ENCODE assay signal across 19 mouse cellular contexts in genomic region chr16:44501783-44502182, GRCm38 (mm10). TPM values are rescaled to one million over a fixed set of nuclear protein-coding genes. Genes with fewer than 3 reads are reported as not detected.
DNase-seq lines count a peak whose midpoint lies in the region; ATAC-seq and TF ChIP-seq lines count a peak whose summit lies in the region.
"Had no signal": no experiment of that assay in that cellular context is flagged by ENCODE, and none has a peak within 500 bp of the region (broad histone marks: within the 10 kb centered on the region; RNA-seq: fewer than 3 reads in every experiment).

No protein-coding gene starts in this region.

- H3K4me3 ChIP-seq in limb, embryonic 15.5 days = no peak overlapping the region
- no peak overlapping the region for H3K4me3 ChIP-seq in limb, embryonic 10.5 days
- H3K4me3 ChIP-seq in midbrain, embryonic 13.5 days (replicated peaks) = no peak overlapping the region
- no peak overlapping the region for H3K4me3 ChIP-seq in midbrain, embryonic 15.5 days
- peak overlapping the region; percentile 35; the same call in 1 of the 2 replicates for H3K4me3 ChIP-seq in E14TG2a.4 (replicated peaks; ENCODE audit: low read length)
- H3K4me3 ChIP-seq: embryonic facial prominence, embryonic 10.5 days; embryonic facial prominence, embryonic 12.5 days; forebrain, embryonic 13.5 days; forebrain, embryonic 15.5 days had no signal

- no peak overlapping the region for H3K9ac ChIP-seq in limb, embryonic 15.5 days
- H3K9ac ChIP-seq in midbrain, embryonic 13.5 days (replicated peaks) = no peak overlapping the region
- H3K9ac ChIP-seq in midbrain, embryonic 15.5 days = no peak overlapping the region
- H3K9ac ChIP-seq: embryonic facial prominence, embryonic 12.5 days; forebrain, embryonic 13.5 days; forebrain, embryonic 15.5 days; forebrain, postnatal 0 days had no signal

- peak; percentile 70 for ATAC-seq in frontal cortex, adult (ENCODE audit: low TSS enrichment)
- ATAC-seq in limb, embryonic 15.5 days (ENCODE audit: insufficient number of reproducible peaks, low FRiP score, low TSS enrichment, low read depth) = no peak
- ATAC-seq in midbrain, embryonic 13.5 days = no peak
- ATAC-seq in midbrain, embryonic 15.5 days (replicated peaks) = no peak
- ATAC-seq: activated CD4-positive, CD25-positive, alpha-beta regulatory T cell, adult 4 months; forebrain, embryonic 15.5 days; forebrain, postnatal 0 days; Patski had no signal

- H3K4me1 ChIP-seq in limb, embryonic 15.5 days = peaks cover 27% of the 10 kb centered on the region
- peaks cover 4% of the 10 kb centered on the region; the same call in 1 of the 2 replicates for H3K4me1 ChIP-seq in limb, embryonic 10.5 days
- no peaks in the 10 kb centered on the region for H3K4me1 ChIP-seq in midbrain, embryonic 13.5 days (replicated peaks)
- H3K4me1 ChIP-seq in midbrain, embryonic 15.5 days = no peaks in the 10 kb centered on the region
- H3K4me1 ChIP-seq in E14TG2a.4 (replicated peaks; ENCODE audit: low read depth, low read length) = peaks cover 14% of the 10 kb centered on the region; the same call in 1 of the 2 replicates
- H3K4me1 ChIP-seq: embryonic facial prominence, embryonic 12.5 days had no signal

- peak overlapping the region; percentile 33 for H3K27ac ChIP-seq in limb, embryonic 15.5 days
- H3K27ac ChIP-seq in limb, embryonic 10.5 days = no peak overlapping the region; the same call in 1 of the 2 replicates
- peak overlapping the region; percentile 37; the same call in 1 of the 2 replicates for H3K27ac ChIP-seq in midbrain, embryonic 13.5 days
- no peak overlapping the region for H3K27ac ChIP-seq in midbrain, embryonic 15.5 days
- H3K27ac ChIP-seq: embryonic facial prominence, embryonic 10.5 days; embryonic facial prominence, embryonic 12.5 days; forebrain, embryonic 13.5 days; forebrain, embryonic 15.5 days had no signal

- no peak for TF ChIP-seq CTCF in E14TG2a.4 (conservative IDR thresholded peaks at IDR 0.05; ENCODE audit: low read length)

- 84% methylated on average over 10 of the region's 10 CpGs for WGBS in limb, embryonic 15.5 days
- WGBS in limb, embryonic 10.5 days = 95% methylated on average over 10 of the region's 10 CpGs
- WGBS in midbrain, embryonic 13.5 days = 91% methylated on average over 10 of the region's 10 CpGs
- 96% methylated on average over 10 of the region's 10 CpGs for WGBS in midbrain, embryonic 15.5 days

- peaks cover 87% of the 10 kb centered on the region for H3K36me3 ChIP-seq in limb, embryonic 15.5 days
- H3K36me3 ChIP-seq in limb, embryonic 10.5 days = peaks cover 100% of the 10 kb centered on the region
- H3K36me3 ChIP-seq in midbrain, embryonic 13.5 days = peaks cover 83% of the 10 kb centered on the region
- H3K36me3 ChIP-seq in midbrain, embryonic 15.5 days (replicated peaks) = peaks cover 6% of the 10 kb centered on the region; the same call in 1 of the 2 replicates
- H3K36me3 ChIP-seq in E14TG2a.4 (ENCODE audit: insufficient read depth, low read length) = no peaks in the 10 kb centered on the region; the same call in 1 of the 2 replicates
- H3K36me3 ChIP-seq: G1E had no signal

- no peaks in the 10 kb centered on the region for H3K27me3 ChIP-seq in limb, embryonic 15.5 days
- no peaks in the 10 kb centered on the region for H3K27me3 ChIP-seq in limb, embryonic 10.5 days (ENCODE audit: low read depth, poor library complexity, severe bottlenecking)
- no peaks in the 10 kb centered on the region for H3K27me3 ChIP-seq in midbrain, embryonic 13.5 days
- no peaks in the 10 kb centered on the region for H3K27me3 ChIP-seq in midbrain, embryonic 15.5 days (replicated peaks)
- 0 out of 2 replicates have a peak, but pooled peaks cover 6% of the 10 kb centered on the region for H3K27me3 ChIP-seq in E14TG2a.4 (ENCODE audit: insufficient read depth, low read length)
- H3K27me3 ChIP-seq: embryonic facial prominence, embryonic 12.5 days; forebrain, embryonic 13.5 days; forebrain, embryonic 15.5 days; Patski had no signal

- no peak for DNase-seq in frontal cortex, postnatal 10 days (ENCODE audit: low spot score in 2 of 2)
- no peak for DNase-seq in limb, embryonic 10.5 days (ENCODE audit: low spot score)
- DNase-seq in lung, adult 18-20 months = no peak
- DNase-seq: adrenal gland, adult 8-10 months; adrenal gland, postnatal 14 days; adrenal gland, postnatal 36 days; forebrain, postnatal 0 days had no signal

- no peak overlapping the region for H3K4me2 ChIP-seq in limb, embryonic 15.5 days
- no peak overlapping the region for H3K4me2 ChIP-seq in midbrain, embryonic 13.5 days (replicated peaks)
- no peak overlapping the region for H3K4me2 ChIP-seq in midbrain, embryonic 15.5 days
- H3K4me2 ChIP-seq: embryonic facial prominence, embryonic 12.5 days; forebrain, embryonic 13.5 days; forebrain, embryonic 15.5 days had no signal

- H3K9me3 ChIP-seq in limb, embryonic 15.5 days = no peaks in the 10 kb centered on the region
- no peaks in the 10 kb centered on the region for H3K9me3 ChIP-seq in limb, embryonic 10.5 days (replicated peaks)
- H3K9me3 ChIP-seq in midbrain, embryonic 13.5 days = no peaks in the 10 kb centered on the region; the same call in 1 of the 2 replicates
- H3K9me3 ChIP-seq in midbrain, embryonic 15.5 days = no peaks in the 10 kb centered on the region
- H3K9me3 ChIP-seq in E14TG2a.4 (ENCODE audit: low read length) = peaks cover 14% of the 10 kb centered on the region
- H3K9me3 ChIP-seq: forebrain, embryonic 15.5 days; G1E had no signal

RNA-seq across cellular contexts. Expression of gene Boc, which starts 56.9 kb away (rescaled TPM):
- 56.1 and 57.6 TPM in 2 replicates for polyA plus RNA-seq in limb, embryonic 15.5 days (2015; fragmentation: Nextera tagmentation; extraction: Ambion mirVana)
- polyA plus RNA-seq in limb, embryonic 10.5 days (2016; fragmentation: Nextera tagmentation; extraction: Ambion mirVana) = 20.0 and 38.3 TPM in 2 replicates
- 22.5 and 27.3 TPM in 2 replicates for polyA plus RNA-seq in midbrain, embryonic 13.5 days (2015; fragmentation: Nextera tagmentation; extraction: Ambion mirVana)
- polyA plus RNA-seq in midbrain, embryonic 15.5 days (2015; fragmentation: Nextera tagmentation; extraction: Ambion mirVana) = 11.7 and 15.8 TPM in 2 replicates
- polyA plus RNA-seq: G1E had no signal

Comparison
In these comparisons a context has a peak if more than half of its experiments do, and no peak if none do; other contexts are left out.
1. H3K27ac ChIP-seq: peak in limb, embryonic 15.5 days (single experiment) and midbrain, embryonic 13.5 days (single experiment); none in limb, embryonic 10.5 days (single experiment) and midbrain, embryonic 15.5 days (single experiment).